ENCODE assay signal across 9 mouse cellular contexts in the genomic region with DNA sequence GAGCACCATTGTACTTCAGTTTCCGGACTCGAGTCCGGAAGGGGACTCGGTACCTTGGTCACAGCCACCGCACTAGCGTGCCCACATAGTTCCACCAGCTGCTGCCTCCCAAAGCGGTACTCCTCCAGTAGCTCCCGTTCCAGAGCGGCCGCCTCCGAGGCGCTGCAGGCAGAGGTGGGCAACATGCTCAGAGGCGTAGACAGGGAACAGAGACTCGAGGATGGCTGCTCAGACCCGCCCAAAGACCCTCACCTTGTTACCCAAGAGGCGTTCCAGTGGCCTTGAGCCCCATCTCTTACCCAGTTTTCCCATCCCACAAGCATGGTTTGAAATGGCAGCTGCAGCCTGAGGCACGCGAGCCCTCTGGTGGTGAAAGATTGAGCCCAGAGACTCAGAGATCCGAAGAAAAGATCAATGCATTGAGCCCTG. TPM values are rescaled to one million over a fixed set of nuclear protein-coding genes. Genes with fewer than 3 reads are reported as not detected.
DNase-seq lines count a peak whose midpoint lies in the region; ATAC-seq and TF ChIP-seq lines count a peak whose summit lies in the region.
"Had no signal": no experiment of that assay in that cellular context is flagged by ENCODE, and none has a peak within 500 bp of the region (broad histone marks: within the 10 kb centered on the region; RNA-seq: fewer than 3 reads in every experiment).

No protein-coding gene starts in this region.

- 45% methylated on average over 19 of the region's 19 CpGs for WGBS in hindbrain, embryonic 12.5 days
- 37% methylated on average over 19 of the region's 19 CpGs for WGBS in limb, embryonic 13.5 days
- 32% methylated on average over 19 of the region's 19 CpGs for WGBS in olfactory bulb, adult 2 months

- H3K4me1 ChIP-seq in hindbrain, embryonic 12.5 days = peaks cover 55% of the 10 kb centered on the region
- peaks cover 39% of the 10 kb centered on the region for H3K4me1 ChIP-seq in limb, embryonic 13.5 days
- H3K4me1 ChIP-seq in olfactory bulb, adult 2 months (ENCODE audit: control insufficient read depth, insufficient read depth, low read length) = peaks cover 66% of the 10 kb centered on the region

- H3K9me3 ChIP-seq in hindbrain, embryonic 12.5 days (replicated peaks) = no peaks in the 10 kb centered on the region
- H3K9me3 ChIP-seq in limb, embryonic 13.5 days = no peaks in the 10 kb centered on the region

- peak; percentile 69 for TF ChIP-seq CTCF in olfactory bulb, adult 2 months (IDR thresholded peaks at IDR 0.05; ENCODE audit: insufficient read depth, low read depth, low read length)

- TF ChIP-seq POLR2A in olfactory bulb, adult 2 months (IDR thresholded peaks at IDR 0.05; ENCODE audit: insufficient read depth, low read depth, low read length) = no peak

- H3K9ac ChIP-seq in hindbrain, embryonic 12.5 days = no peak overlapping the region
- peak overlapping the region; percentile 43; the same call in 1 of the 2 replicates for H3K9ac ChIP-seq in limb, embryonic 13.5 days

- no peak overlapping the region for H3K4me3 ChIP-seq in hindbrain, embryonic 12.5 days
- no peak overlapping the region for H3K4me3 ChIP-seq in limb, embryonic 13.5 days
- no peak overlapping the region for H3K4me3 ChIP-seq in olfactory bulb, adult 2 months (ENCODE audit: insufficient read depth, low read depth, low read length)
- H3K4me3 ChIP-seq: myocyte had no signal

- H3K36me3 ChIP-seq in hindbrain, embryonic 12.5 days = peaks cover 15% of the 10 kb centered on the region; the same call in 1 of the 2 replicates
- peaks cover 33% of the 10 kb centered on the region for H3K36me3 ChIP-seq in limb, embryonic 13.5 days

- H3K4me2 ChIP-seq in hindbrain, embryonic 12.5 days (replicated peaks) = no peak overlapping the region
- H3K4me2 ChIP-seq in limb, embryonic 13.5 days (replicated peaks) = 0 out of 2 replicates have a peak overlapping the region, but pooled peaks have one; percentile 5

- H3K27me3 ChIP-seq in hindbrain, embryonic 12.5 days = peaks cover 62% of the 10 kb centered on the region
- H3K27me3 ChIP-seq in limb, embryonic 13.5 days = peaks cover 69% of the 10 kb centered on the region

- no peak overlapping the region for H3K27ac ChIP-seq in hindbrain, embryonic 12.5 days
- no peak overlapping the region for H3K27ac ChIP-seq in limb, embryonic 13.5 days
- H3K27ac ChIP-seq in olfactory bulb, adult 2 months (ENCODE audit: insufficient read depth, low read depth, low read length) = no peak overlapping the region

- DNase-seq in cerebellum, adult 18-20 months = peak; percentile 56 to 61
- no peak for DNase-seq in cerebellum, adult 11 months
- DNase-seq in urinary bladder, postnatal 25 days (ENCODE audit: low spot score) = peak; percentile 42
- no peak for DNase-seq in urinary bladder, adult 2 months (ENCODE audit: low spot score)
- DNase-seq in ovary, adult 18-20 months (ENCODE audit: low spot score) = no peak

- ATAC-seq in hindbrain, embryonic 12.5 days (ENCODE audit: low FRiP score) = 0 out of 2 replicates have a peak, but pooled peaks have one; percentile 1
- no peak for ATAC-seq in limb, embryonic 13.5 days (ENCODE audit: low FRiP score, low read depth)

RNA-seq across cellular contexts. Expression of a gene that starts 3.3 kb away (rescaled TPM):
- 0.16 and 0.34 TPM in 2 replicates for polyA plus RNA-seq in urinary bladder, adult 2 months (2012; rRNA removed)
- 1.2 and 1.5 TPM in 2 replicates for polyA plus RNA-seq in hindbrain, embryonic 12.5 days (2016; fragmentation: Nextera tagmentation; extraction: Ambion mirVana)
- polyA plus RNA-seq in limb, embryonic 13.5 days (2015; fragmentation: Nextera tagmentation; extraction: Ambion mirVana) = 1.2 and 1.6 TPM in 2 replicates
- not detected in 2 replicates for polyA plus RNA-seq in olfactory bulb, adult 2 months (2012; ENCODE audit: insufficient read depth, insufficient read length, low replicate concordance, missing spikeins)

RNA-seq across cellular contexts. Expression of a gene that starts 11.2 kb away (rescaled TPM):
- 0.66 and 0.67 TPM in 2 replicates for polyA plus RNA-seq in urinary bladder, adult 2 months (2012; rRNA removed)
- polyA plus RNA-seq in hindbrain, embryonic 12.5 days (2016; fragmentation: Nextera tagmentation; extraction: Ambion mirVana) = 4.1 and 4.7 TPM in 2 replicates
- 4.3 TPM in 2 replicates for polyA plus RNA-seq in limb, embryonic 13.5 days (2015; fragmentation: Nextera tagmentation; extraction: Ambion mirVana)
- not detected in 2 replicates for polyA plus RNA-seq in olfactory bulb, adult 2 months (2012; ENCODE audit: insufficient read depth, insufficient read length, low replicate concordance, missing spikeins)

RNA-seq across cellular contexts. Expression of a gene that starts 11.5 kb away (rescaled TPM):
- 136 and 140 TPM in 2 replicates for polyA plus RNA-seq in urinary bladder, adult 2 months (2012; rRNA removed)
- 160 and 167 TPM in 2 replicates for polyA plus RNA-seq in hindbrain, embryonic 12.5 days (2016; fragmentation: Nextera tagmentation; extraction: Ambion mirVana)
- polyA plus RNA-seq in limb, embryonic 13.5 days (2015; fragmentation: Nextera tagmentation; extraction: Ambion mirVana) = 173 and 181 TPM in 2 replicates
- not detected in 2 replicates for polyA plus RNA-seq in olfactory bulb, adult 2 months (2012; ENCODE audit: insufficient read depth, insufficient read length, low replicate concordance, missing spikeins)

RNA-seq across cellular contexts. Expression of a gene that starts 11.7 kb away (rescaled TPM):
- 1.2 and 1.8 TPM in 2 replicates for polyA plus RNA-seq in urinary bladder, adult 2 months (2012; rRNA removed)
- 10.1 and 12.4 TPM in 2 replicates for polyA plus RNA-seq in hindbrain, embryonic 12.5 days (2016; fragmentation: Nextera tagmentation; extraction: Ambion mirVana)
- polyA plus RNA-seq in limb, embryonic 13.5 days (2015; fragmentation: Nextera tagmentation; extraction: Ambion mirVana) = 4.2 and 6.6 TPM in 2 replicates
- polyA plus RNA-seq in olfactory bulb, adult 2 months (2012; ENCODE audit: insufficient read depth, insufficient read length, low replicate concordance, missing spikeins) = not detected in 2 replicates

RNA-seq across cellular contexts. Expression of a gene that starts 58.5 kb away (rescaled TPM):
- 3.2 and 4.2 TPM in 2 replicates for polyA plus RNA-seq in urinary bladder, adult 2 months (2012; rRNA removed)
- 36.4 and 39.0 TPM in 2 replicates for polyA plus RNA-seq in hindbrain, embryonic 12.5 days (2016; fragmentation: Nextera tagmentation; extraction: Ambion mirVana)
- polyA plus RNA-seq in limb, embryonic 13.5 days (2015; fragmentation: Nextera tagmentation; extraction: Ambion mirVana) = 8.5 and 8.7 TPM in 2 replicates
- polyA plus RNA-seq in olfactory bulb, adult 2 months (2012; ENCODE audit: insufficient read depth, insufficient read length, low replicate concordance, missing spikeins) = not detected in 2 replicates

Comparison
In these comparisons a context has a peak if more than half of its experiments do, and no peak if none do; other contexts are left out.
1. DNase-seq: peak in cerebellum, adult 18-20 months (2 of 2) and urinary bladder, postnatal 25 days (single experiment); none in cerebellum, adult 11 months (single experiment), urinary bladder, adult 2 months (single experiment) and ovary, adult 18-20 months (single experiment).
2. RNA of a gene that starts 11.5 kb away (polyA plus RNA-seq): 173 to 181 TPM in limb, embryonic 13.5 days, 160 to 167 TPM in hindbrain, embryonic 12.5 days and 136 to 140 TPM in urinary bladder, adult 2 months; not detected in olfactory bulb, adult 2 months; every median in the first group is over 100 times any median in the second.